Mouse (Mus musculus) midbrain, embryonic 11.5 days (tissue): Measurements from ENCODE around the gene Thyn1. TPM values are rescaled to one million over a fixed set of nuclear protein-coding genes. Genes with fewer than 3 reads are reported as not detected.

Experiments
- ATAC-seq: fragments of 200-750 bp; cut with Nextera tagmentation; 2 replicates; pipeline ENCODE4 v1.8.0; 2017; ENCODE audit warnings: moderate TSS enrichment, moderate library complexity; ENCODE audit not compliant: low FRiP score
- DNase-seq: peaks from one replicate; pipeline ENCODE4 v3.0.0; 2015; ENCODE audit warnings: low spot score; ENCODE audit errors: missing footprints
- H3K27ac ChIP-seq: fragments of 300-500 bp; sonication (generic); 2 replicates; pipeline ENCODE4 v1.5.1; 2014; ENCODE audit warnings: low read depth, low read length
- H3K27me3 ChIP-seq: fragments of 300-500 bp; sonication (generic); 2 replicates; pipeline ENCODE4 v1.6.1; 2014; ENCODE audit warnings: mild to moderate bottlenecking, low read length, moderate library complexity, mixed read lengths; ENCODE audit not compliant: control insufficient read depth, insufficient read depth
- H3K36me3 ChIP-seq: fragments of 300-500 bp; sonication (generic); 2 replicates; pipeline ENCODE4 v1.6.1; 2014; ENCODE audit warnings: mild to moderate bottlenecking, low read length, moderate library complexity, mixed read lengths; ENCODE audit not compliant: control insufficient read depth, insufficient read depth
- H3K4me1 ChIP-seq: fragments of 300-500 bp; sonication (generic); 2 replicates; pipeline ENCODE4 v1.6.1; 2014; ENCODE audit warnings: low read length; ENCODE audit not compliant: control insufficient read depth, insufficient read depth
- H3K4me2 ChIP-seq: fragments of 300-500 bp; sonication (generic); 2 replicates; pipeline ENCODE4 v1.6.1; 2014; ENCODE audit warnings: mild to moderate bottlenecking, moderate library complexity
- H3K4me3 ChIP-seq: fragments of 300-500 bp; sonication (generic); 2 replicates; pipeline ENCODE4 v1.5.1; 2014; ENCODE audit warnings: low read depth, low read length
- H3K9ac ChIP-seq: fragments of 300-500 bp; sonication (generic); 2 replicates; pipeline ENCODE4 v1.6.1; 2014; ENCODE audit warnings: low read length
- H3K9me3 ChIP-seq: fragments of 300-500 bp; sonication (generic); 2 replicates; pipeline ENCODE4 v1.6.1; 2016; ENCODE audit warnings: low read length; ENCODE audit not compliant: control insufficient read depth
- WGBS: fragments of 180-500 bp; shearing (Covaris S2); extraction: QIAGEN DNeasy Blood & Tissue Kit; methylation state at CpG from one replicate; pipeline ENCODE4 v1.1.7; 2014; 5-methylcytosine and 5-hydroxymethylcytosine counted together
- polyA plus RNA-seq: library from polyadenylated mRNA; unstranded; fragments of >200 nt; fragmentation: Nextera tagmentation; extraction: Ambion mirVana; gene quantifications from 2 replicates; pipeline ENCODE4 v1.2.1, GENCODE M21; 2014

Gene Thyn1
- polyA plus RNA-seq, 1 experiment from 2014 or later, result 157 TPM

DNA sequence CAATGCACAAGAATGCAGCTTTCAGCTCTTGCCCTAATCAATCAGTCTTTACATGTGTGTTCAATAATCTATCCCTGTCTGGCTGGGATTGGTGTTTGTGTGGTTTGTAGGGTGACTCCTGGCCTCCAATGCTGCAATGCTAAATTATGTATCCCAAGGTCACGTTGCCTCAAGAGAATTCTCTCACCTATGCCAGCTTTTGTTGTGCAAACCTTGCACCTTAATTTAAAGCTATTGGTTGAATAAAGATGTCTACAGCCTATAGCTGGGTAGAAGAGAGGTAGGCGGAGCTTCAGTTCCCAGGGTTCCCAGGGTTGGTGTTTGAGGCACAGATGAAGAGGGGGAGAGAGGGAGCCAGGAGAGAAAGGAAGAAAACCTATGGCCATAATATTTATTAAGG is 2.0 kb upstream of the Thyn1 start:
- no peaks in the 10 kb centered on the region for H3K36me3 ChIP-seq
- H3K9me3 ChIP-seq, result no peaks in the 10 kb centered on the region
- no peak overlapping the region for H3K27ac ChIP-seq
- H3K4me3 ChIP-seq, result no peak overlapping the region
- DNase-seq (no peak), ATAC-seq (no peak)
- no peaks in the 10 kb centered on the region for H3K27me3 ChIP-seq
- H3K4me1 ChIP-seq, result peaks cover 5% of the 10 kb centered on the region; the same call in 1 of the 2 replicates
- H3K4me2 ChIP-seq, result no peak overlapping the region
- no peak overlapping the region for H3K9ac ChIP-seq
- 91% methylated on average over 2 of the region's 2 CpGs for WGBS

DNA sequence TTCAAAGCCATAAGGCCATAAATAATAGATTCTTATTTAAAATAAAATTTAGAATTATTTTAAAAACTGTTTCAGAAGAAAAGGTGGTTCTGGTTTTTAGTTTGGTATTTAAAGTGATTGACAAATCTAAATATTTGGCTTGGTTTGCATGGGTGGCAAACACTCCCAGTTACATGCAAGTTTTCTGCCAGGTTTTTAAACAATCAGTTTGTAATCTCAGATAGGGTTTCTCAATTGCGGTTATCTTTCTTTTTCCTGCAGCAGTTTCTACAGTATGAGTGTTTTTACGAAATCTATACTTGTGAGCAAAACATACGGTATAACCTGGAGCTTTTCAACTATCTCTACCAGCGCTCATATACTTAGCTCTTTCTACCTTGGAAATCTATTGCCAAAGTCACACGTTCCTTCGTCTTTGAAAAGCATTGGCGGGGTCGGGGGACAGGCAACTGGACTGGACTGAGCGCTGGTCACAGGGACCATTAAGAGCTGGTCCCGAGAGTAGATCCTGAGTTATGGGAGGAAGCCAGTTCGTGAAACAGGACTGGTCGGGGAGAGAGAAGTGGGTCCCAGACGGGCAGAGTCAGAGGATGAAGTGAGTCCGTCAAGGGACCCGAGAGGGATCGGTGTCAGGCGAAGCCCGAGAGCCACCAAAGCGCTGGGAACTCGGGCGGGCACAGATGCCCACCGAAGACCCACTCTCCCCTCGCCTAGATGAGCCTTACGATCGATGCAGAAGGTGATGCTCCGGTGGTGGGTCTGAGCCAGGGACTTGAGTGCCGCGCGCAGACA is 645 bp upstream of the Thyn1 start:
- no peaks in the 10 kb centered on the region for H3K9me3 ChIP-seq
- DNase-seq (no peak), ATAC-seq (peak; percentile 74; the same call in 1 of the 2 replicates)
- no peak overlapping the region for H3K27ac ChIP-seq
- peaks cover 5% of the 10 kb centered on the region; the same call in 1 of the 2 replicates for H3K4me1 ChIP-seq
- no peaks in the 10 kb centered on the region for H3K36me3 ChIP-seq
- peak overlapping the region; percentile 64 for H3K4me3 ChIP-seq
- WGBS, result 5% methylated on average over 29 of the region's 29 CpGs
- H3K4me2 ChIP-seq, result peak overlapping the region; percentile 65
- H3K27me3 ChIP-seq, result no peaks in the 10 kb centered on the region
- H3K9ac ChIP-seq, result peak overlapping the region; percentile 74

DNA sequence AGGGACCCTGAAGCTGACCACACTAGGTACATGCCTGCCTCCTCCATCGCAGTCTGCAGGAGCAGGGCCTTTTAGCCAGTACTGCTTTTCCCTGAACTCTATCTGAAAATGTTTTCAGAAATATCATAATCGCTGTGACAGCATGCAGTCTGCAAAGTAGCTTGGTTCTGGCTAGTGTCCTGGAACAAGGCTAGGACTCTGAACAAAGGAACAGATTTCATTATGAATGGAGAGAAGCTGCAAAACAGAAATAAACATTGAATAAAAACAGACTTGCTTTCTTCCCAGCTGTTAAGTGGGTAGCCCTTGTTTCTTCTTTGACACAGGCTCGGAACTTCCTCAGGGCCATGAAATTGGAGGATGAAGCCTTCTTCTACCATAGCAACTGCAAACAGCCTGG is 5.7 kb downstream of the Thyn1 start:
- Histone ChIP-seq H3K4me1 (peaks cover 5% of the 10 kb centered on the region; the same call in 1 of the 2 replicates), H3K9me3 (no peaks in the 10 kb centered on the region), H3K4me3 (no peak overlapping the region), H3K4me2 (no peak overlapping the region), H3K36me3 (peaks cover 17% of the 10 kb centered on the region), H3K27ac (no peak overlapping the region), H3K27me3 (no peaks in the 10 kb centered on the region), H3K9ac (no peak overlapping the region)
- no peak for ATAC-seq
- 92% methylated on average over 3 of the region's 3 CpGs for WGBS
- no peak for DNase-seq

DNA sequence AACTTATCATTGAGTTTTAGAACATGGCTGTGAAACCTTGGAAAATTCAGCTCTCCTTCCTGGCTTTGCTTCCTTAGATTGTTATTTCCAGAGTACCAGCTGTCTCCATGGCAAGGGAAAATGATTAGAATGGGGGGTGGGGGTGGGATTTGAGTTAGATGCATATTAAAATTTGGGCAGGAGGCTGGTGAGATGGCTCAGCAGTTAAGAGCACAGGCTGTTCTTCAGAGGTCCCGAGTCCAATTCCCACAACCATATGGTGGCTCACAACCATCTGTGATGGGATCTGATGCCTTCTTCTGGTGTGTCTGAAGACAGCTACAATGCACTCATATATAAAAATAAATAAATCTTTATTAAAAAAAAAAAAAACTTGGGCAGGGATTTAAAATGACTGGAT is 6.4 kb downstream of the Thyn1 start:
- H3K27me3 ChIP-seq, result no peaks in the 10 kb centered on the region
- DNase-seq, result peak; percentile 21
- no peak overlapping the region for H3K9ac ChIP-seq
- ATAC-seq, result no peak
- no peak overlapping the region for H3K4me2 ChIP-seq
- no peak overlapping the region for H3K27ac ChIP-seq
- H3K9me3 ChIP-seq, result no peaks in the 10 kb centered on the region
- no peak overlapping the region for H3K4me3 ChIP-seq
- peaks cover 17% of the 10 kb centered on the region for H3K36me3 ChIP-seq
- peaks cover under 1% of the 10 kb centered on the region; the same call in 1 of the 2 replicates for H3K4me1 ChIP-seq
- 85% methylated on average over 1 of the region's 1 CpGs for WGBS

DNA sequence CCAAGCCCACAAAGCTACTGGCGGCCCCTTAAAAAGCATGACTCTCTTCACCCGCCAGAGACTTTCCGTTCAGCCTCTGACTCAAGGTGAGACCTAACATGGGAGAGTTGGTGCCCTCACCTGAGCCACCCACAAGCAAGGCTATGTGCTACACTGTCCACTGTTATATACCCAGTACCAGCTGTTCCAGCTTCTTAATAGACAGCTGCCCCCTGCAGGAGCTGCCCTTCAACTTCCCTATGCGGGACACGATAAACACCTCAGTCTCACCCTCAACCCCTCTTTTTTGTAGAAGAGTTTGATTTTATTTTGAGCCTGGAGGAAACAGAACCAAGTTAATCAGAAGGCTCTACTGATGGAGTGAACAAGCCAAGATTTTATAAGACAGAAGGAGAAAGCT is 7.4 kb downstream of the Thyn1 start:
- Histone ChIP-seq H3K27ac (no peak overlapping the region), H3K27me3 (no peaks in the 10 kb centered on the region), H3K36me3 (peaks cover 17% of the 10 kb centered on the region), H3K9ac (no peak overlapping the region), H3K4me1 (no peaks in the 10 kb centered on the region), H3K9me3 (no peaks in the 10 kb centered on the region), H3K4me3 (no peak overlapping the region), H3K4me2 (no peak overlapping the region)
- no peak for ATAC-seq
- 90% methylated on average over 5 of the region's 5 CpGs for WGBS
- DNase-seq, result peak; percentile 56

DNA sequence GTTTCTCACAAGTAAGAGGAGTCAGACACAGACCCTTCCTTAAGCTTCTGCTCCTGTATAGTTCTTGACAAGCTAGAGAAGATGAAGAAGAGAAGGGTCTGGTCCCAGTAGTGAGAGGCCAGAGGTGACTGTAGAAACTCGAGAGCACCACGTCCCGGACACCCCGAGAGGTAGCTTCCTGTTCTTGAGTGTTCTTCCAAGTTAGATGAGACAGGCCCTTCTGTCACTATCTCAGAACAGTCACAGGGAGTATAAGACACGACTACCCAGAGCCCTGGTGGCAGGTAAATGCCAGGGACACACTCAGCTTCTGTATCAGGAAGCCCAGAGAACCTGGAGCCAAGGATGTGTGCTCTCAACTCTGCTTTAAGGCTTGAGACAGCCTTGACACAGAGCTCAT is 9.7 kb downstream of the Thyn1 start:
- H3K4me1 ChIP-seq, result no peaks in the 10 kb centered on the region
- H3K9me3 ChIP-seq, result no peaks in the 10 kb centered on the region
- no peak overlapping the region for H3K4me2 ChIP-seq
- peak; percentile 59 for DNase-seq
- no peak overlapping the region for H3K9ac ChIP-seq
- H3K27me3 ChIP-seq, result no peaks in the 10 kb centered on the region
- 90% methylated on average over 5 of the region's 5 CpGs for WGBS
- H3K4me3 ChIP-seq, result no peak overlapping the region
- no peak for ATAC-seq
- no peak overlapping the region for H3K27ac ChIP-seq
- peaks cover 25% of the 10 kb centered on the region for H3K36me3 ChIP-seq

DNA sequence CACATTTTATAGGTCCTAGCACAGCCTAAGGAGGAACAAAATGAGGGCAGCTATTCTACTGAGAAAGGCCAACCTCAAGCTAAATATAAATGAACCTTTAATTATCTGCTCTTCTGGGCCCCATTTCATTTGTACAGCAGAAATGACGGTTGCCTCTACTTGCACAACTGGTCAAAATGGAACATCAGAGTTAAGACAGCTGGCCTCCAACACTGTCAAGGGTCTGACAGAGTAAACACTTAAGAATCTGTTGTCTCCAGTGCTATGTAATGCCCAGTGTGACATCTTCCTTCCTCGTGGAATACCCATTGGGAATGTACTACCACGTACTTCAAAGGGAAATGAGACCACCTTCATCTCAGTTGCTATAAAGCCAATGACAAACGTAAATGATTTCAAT is 12.1 kb downstream of the Thyn1 start:
- Histone ChIP-seq H3K36me3 (peaks cover 18% of the 10 kb centered on the region), H3K9me3 (no peaks in the 10 kb centered on the region), H3K9ac (no peak overlapping the region), H3K27me3 (no peaks in the 10 kb centered on the region), H3K4me2 (no peak overlapping the region), H3K27ac (no peak overlapping the region), H3K4me1 (no peaks in the 10 kb centered on the region), H3K4me3 (no peak overlapping the region)
- ATAC-seq (no peak), DNase-seq (no peak)
- WGBS, result 93% methylated on average over 4 of the region's 4 CpGs

DNA sequence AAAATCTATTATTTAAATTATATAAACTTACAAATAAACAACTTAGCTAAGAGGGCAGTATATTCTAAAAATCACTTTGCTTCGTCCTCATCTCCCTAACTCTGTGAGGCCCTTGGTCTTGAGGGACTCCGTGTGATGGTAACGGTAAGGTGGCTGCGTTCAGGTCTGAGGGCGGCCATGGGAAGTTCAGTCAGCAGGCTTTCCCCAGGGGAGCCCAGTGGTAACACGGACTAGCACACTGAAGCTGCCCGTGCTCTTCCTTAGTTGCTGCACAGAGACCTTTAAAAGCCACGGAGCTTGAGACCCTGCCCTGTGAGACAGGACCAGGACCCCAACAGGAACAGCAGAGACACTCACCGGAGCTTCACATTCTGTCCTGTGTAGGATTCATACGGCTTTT is 19.5 kb downstream of the Thyn1 start:
- H3K4me3 ChIP-seq, result no peak overlapping the region
- H3K36me3 ChIP-seq, result peaks cover 9% of the 10 kb centered on the region; the same call in 1 of the 2 replicates

DNA sequence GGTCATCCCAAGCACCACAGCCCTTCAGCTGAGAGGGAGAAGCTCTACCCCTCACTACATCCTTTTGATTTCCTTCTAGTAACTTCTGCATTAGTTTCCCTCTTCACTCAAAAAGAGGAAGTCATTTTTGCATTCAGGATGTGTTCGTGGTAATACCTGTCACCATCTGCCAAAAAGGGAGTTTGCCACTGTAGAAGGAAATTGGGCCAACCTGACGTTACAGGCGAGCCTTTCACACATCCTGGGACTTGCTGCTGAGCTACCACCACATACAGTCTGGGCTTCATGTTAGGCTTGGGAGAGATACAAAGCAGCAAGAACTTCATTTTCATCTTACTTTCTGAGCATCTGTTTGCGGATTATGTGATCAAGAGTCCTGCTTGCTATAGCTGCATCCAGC is 24.2 kb downstream of the Thyn1 start:
- H3K9me3 ChIP-seq, result no peaks in the 10 kb centered on the region
- peaks cover 9% of the 10 kb centered on the region; the same call in 1 of the 2 replicates for H3K36me3 ChIP-seq
- WGBS, result 88% methylated on average over 4 of the region's 4 CpGs
- DNase-seq, result no peak
- no peak overlapping the region for H3K4me2 ChIP-seq
- H3K27ac ChIP-seq, result no peak overlapping the region
- no peak overlapping the region for H3K4me3 ChIP-seq
- H3K9ac ChIP-seq, result no peak overlapping the region
- no peaks in the 10 kb centered on the region for H3K27me3 ChIP-seq
- H3K4me1 ChIP-seq, result peaks cover 13% of the 10 kb centered on the region
- ATAC-seq, result no peak

More for the DNA sequence above, 19.5 kb downstream of the Thyn1 start:
- Histone ChIP-seq H3K4me2 (no peak overlapping the region), H3K9me3 (no peaks in the 10 kb centered on the region), H3K27me3 (no peaks in the 10 kb centered on the region), H3K4me1 (no peaks in the 10 kb centered on the region), H3K27ac (no peak overlapping the region), H3K9ac (no peak overlapping the region)
- WGBS, result 96% methylated on average over 10 of the region's 10 CpGs
- no peak for ATAC-seq
- peak; percentile 17 for DNase-seq
